Mouse (Mus musculus) MEL (cell line): ENCODE measurements around the gene Gm36864. TPM values are rescaled to one million over a fixed set of nuclear protein-coding genes. Genes with fewer than 3 reads are reported as not detected.
"Not testable (repeated sequence)": the region's sequence is repeated elsewhere in the genome, so short reads cannot be mapped to it uniquely, and the experiment has no call there.

Experiments
- DNase-seq: peaks from one replicate; pipeline ENCODE4 v3.0.0; 2011; ENCODE audit warnings: low read depth, low spot score
- H3K27ac ChIP-seq: 2 replicates; pipeline ENCODE4 v1.5.1; 2012; ENCODE audit warnings: low read depth, mild to moderate bottlenecking, control low read depth, low read length, moderate library complexity; ENCODE audit not compliant: control insufficient read depth
- H3K27me3 ChIP-seq, 2 experiments: fragments of 150-350 bp in 1 of 2; sonication (generic) in 1 of 2; 2 replicates each; pipeline ENCODE4 v1.6.1; 2012; ENCODE audit warnings: low read length in 2 of 2, mild to moderate bottlenecking in 2 of 2, improper control_type of control experiment in 1 of 2, moderate library complexity in 1 of 2; ENCODE audit not compliant: insufficient read depth in 2 of 2, control insufficient read depth in 1 of 2
- H3K36me3 ChIP-seq, 2 experiments: 2 replicates each; pipeline ENCODE4 v1.6.1; 2012 to 2014; ENCODE audit warnings: low read length in 2 of 2, improper control_type of control experiment in 1 of 2, inconsistent platforms in 1 of 2, mild to moderate bottlenecking in 1 of 2; ENCODE audit not compliant: insufficient read depth in 2 of 2, control insufficient read depth in 1 of 2
- H3K4me1 ChIP-seq, 2 experiments: fragments of 150-350 bp in 1 of 2; sonication (generic) in 1 of 2; 2 replicates each; pipeline ENCODE4 v1.6.1; 2012; ENCODE audit warnings: low read length in 2 of 2, improper control_type of control experiment in 1 of 2, mild to moderate bottlenecking in 1 of 2; ENCODE audit not compliant: insufficient read depth in 2 of 2, control insufficient read depth in 1 of 2
- H3K4me3 ChIP-seq, 2 experiments: fragments of 150-350 bp in 1 of 2; sonication (generic) in 1 of 2; 2 replicates each; pipeline ENCODE4 v1.5.1; 2012; ENCODE audit warnings: low read depth in 2 of 2, low read length in 2 of 2, mild to moderate bottlenecking in 2 of 2, moderate library complexity in 2 of 2, control low read depth in 1 of 2, improper control_type of control experiment in 1 of 2; ENCODE audit not compliant: control insufficient read depth in 1 of 2, insufficient read depth in 1 of 2
- H3K79me2 ChIP-seq: 2 replicates; pipeline ENCODE4 v1.6.1; 2012; ENCODE audit warnings: mild to moderate bottlenecking, low read length, moderate library complexity; ENCODE audit not compliant: control insufficient read depth, poor library complexity, insufficient read depth
- H3K9ac ChIP-seq: 2 replicates; pipeline ENCODE4 v1.6.1; 2012; ENCODE audit warnings: low read depth, mild to moderate bottlenecking, control low read depth, low read length, moderate library complexity; ENCODE audit not compliant: control insufficient read depth, poor library complexity, severe bottlenecking
- H3K9me3 ChIP-seq: fragments of 150-350 bp; sonication (generic); replicated peaks from 2 replicates; pipeline ENCODE4 v1.6.1; 2012; ENCODE audit warnings: mild to moderate bottlenecking, low read length, improper control_type of control experiment, moderate library complexity; ENCODE audit not compliant: insufficient read depth
- GABPA ChIP-seq: IDR thresholded peaks from 2 replicates; pipeline ENCODE4 v1.6.1; 2012; ENCODE audit warnings: low read depth, mild to moderate bottlenecking, inconsistent platforms, low read length, improper control_type of control experiment, moderate library complexity
- MAX ChIP-seq: IDR thresholded peaks from 2 replicates; pipeline ENCODE4 v1.6.1; 2011; ENCODE audit warnings: low read length, improper control_type of control experiment
- MEF2A ChIP-seq: IDR thresholded peaks from 2 replicates; pipeline ENCODE4 v1.6.1; 2014; ENCODE audit warnings: low read depth, mild to moderate bottlenecking, inconsistent platforms, low read length, improper control_type of control experiment; ENCODE audit not compliant: poor library complexity, insufficient replicate concordance, severe bottlenecking; ENCODE audit errors: extremely low read depth
- MYB ChIP-seq: IDR thresholded peaks from 2 replicates; pipeline ENCODE4 v1.6.1; 2011; ENCODE audit warnings: mild to moderate bottlenecking, low read depth, low read length, improper control_type of control experiment
- POLR2AphosphoS5 ChIP-seq: IDR thresholded peaks from 2 replicates; pipeline ENCODE4 v1.6.1; 2012; ENCODE audit warnings: low read depth, borderline replicate concordance, mild to moderate bottlenecking, inconsistent platforms, low read length, moderate library complexity, mixed read lengths
- polyA plus RNA-seq, 2 experiments: library from polyadenylated mRNA; stranded (reverse) in 1 of 2; unstranded in 1 of 2; fragments of >175 nt in 1 of 2; fragments of >200 nt in 1 of 2; gene quantifications; 2 replicates each; pipeline versions ENCODE4 v1.2.1 to v1.2.4; 2012; ENCODE audit warnings: low replicate concordance in 2 of 2, low read depth in 1 of 2; ENCODE audit not compliant: insufficient read length in 2 of 2, insufficient read depth in 1 of 2, missing spikeins in 1 of 2
- total RNA-seq: library from RNA; depleted of rRNA; stranded (reverse); fragments of 300-350 nt; gene quantifications from 2 replicates; pipeline ENCODE4 v1.2.3, GENCODE M21; 2012; rRNA removed

Gene Gm36864
- total RNA-seq (not detected in 2 replicates), polyA plus RNA-seq (under 1 TPM in 1 of 2 experiments, not detected in 1; 0.08 TPM)

DNA sequence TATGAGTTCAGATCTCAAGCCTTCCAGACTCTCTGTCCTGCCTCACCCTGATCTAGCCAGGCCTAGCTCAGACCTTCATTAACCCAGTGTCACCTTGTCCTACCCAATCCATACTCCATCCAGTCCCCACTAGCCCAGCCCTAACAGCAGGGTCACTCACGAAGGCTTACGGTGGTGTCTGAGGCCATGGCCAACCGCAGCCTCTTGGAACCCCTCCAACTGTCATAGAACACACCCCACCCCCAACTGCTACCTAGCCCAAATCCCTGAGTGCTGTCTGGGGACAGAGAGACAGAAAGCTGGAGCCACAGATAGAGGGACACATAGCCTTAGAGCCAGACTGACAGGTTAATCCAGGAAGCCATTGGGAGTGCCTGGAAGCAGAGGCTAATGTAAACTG is at the start of gene Gm36864:
Gene Gm36864 (plus strand): TSS at position 269 of the 400 bp plus-strand sequence.
- H3K4me3 ChIP-seq: no peak within 1 kb of the TSS

DNA sequence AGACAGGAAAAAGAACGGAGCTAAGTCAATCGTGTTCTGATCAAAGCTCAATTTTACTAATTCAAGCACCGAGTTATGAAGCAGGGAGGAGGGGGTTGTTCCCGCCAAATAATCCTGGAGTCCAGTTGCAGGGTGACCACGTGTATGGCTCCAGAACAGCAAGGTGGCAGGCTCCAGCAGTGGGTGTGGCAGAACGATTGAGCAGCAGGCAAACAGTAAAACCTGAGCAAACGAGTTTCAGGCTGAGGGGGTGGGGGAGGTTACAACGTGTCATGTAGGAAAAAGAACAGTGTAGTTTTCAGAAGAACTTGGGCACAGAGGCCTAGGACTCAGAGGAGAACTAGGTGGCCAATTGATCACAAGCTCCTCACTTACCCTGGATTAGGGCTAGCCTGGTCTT is 49.5 kb upstream of the Gm36864 start:
- not testable (repeated sequence) for H3K4me1 ChIP-seq, H3K36me3 ChIP-seq, H3K27me3 ChIP-seq, H3K79me2 ChIP-seq, DNase-seq, H3K9ac ChIP-seq, H3K9me3 ChIP-seq, H3K4me3 ChIP-seq, H3K27ac ChIP-seq

More for the DNA sequence above, at the start of gene Gm36864:
- Histone ChIP-seq H3K9ac (no peak within 1 kb of the TSS), H3K9me3 (no peaks in the 10 kb centered on the region), H3K4me1 (peaks cover 10 to 23% of the 10 kb centered on the region in 2 experiments), H3K36me3 (peaks cover 0 to 10% of the 10 kb centered on the region in 2 experiments; a peak in 2 of 4 replicates), H3K27me3 (no peaks in the 10 kb centered on the region), H3K79me2 (no peaks in the 10 kb centered on the region), H3K27ac (no peak within 1 kb of the TSS)
- DNase-seq: no peak
- TF ChIP-seq MYB: no peak
- no peak for TF ChIP-seq MAX
- no peak for TF ChIP-seq POLR2AphosphoS5
- no peak for TF ChIP-seq GABPA
- no peak for TF ChIP-seq MEF2A

DNA sequence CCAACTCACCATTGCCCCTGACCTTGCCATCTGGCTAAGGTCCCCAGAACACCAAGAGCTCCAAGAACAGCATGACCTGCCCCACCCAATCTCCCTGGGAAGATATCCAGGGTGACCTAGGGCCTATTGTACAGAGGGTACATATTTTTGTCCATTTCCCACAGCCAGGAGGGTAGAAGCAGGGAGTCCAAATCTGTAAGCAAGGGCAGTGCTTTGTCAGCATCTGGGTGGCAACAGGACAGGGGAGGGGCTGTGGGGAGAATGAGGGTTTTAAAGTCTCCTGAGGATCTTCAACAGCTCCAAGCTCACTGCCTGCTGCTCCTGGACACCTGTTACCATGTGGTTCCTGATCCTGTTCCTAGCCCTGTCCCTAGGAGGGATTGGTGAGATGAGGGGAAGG is 48.0 kb upstream of the Gm36864 start, which contains the start of gene Klk1b24:
Gene Klk1b24 (plus strand): TSS at position 301 of the 400 bp plus-strand sequence.
- not testable (repeated sequence) for H3K9ac ChIP-seq, H3K36me3 ChIP-seq, H3K4me3 ChIP-seq, H3K27ac ChIP-seq, DNase-seq, H3K27me3 ChIP-seq, H3K9me3 ChIP-seq, H3K79me2 ChIP-seq, H3K4me1 ChIP-seq

DNA sequence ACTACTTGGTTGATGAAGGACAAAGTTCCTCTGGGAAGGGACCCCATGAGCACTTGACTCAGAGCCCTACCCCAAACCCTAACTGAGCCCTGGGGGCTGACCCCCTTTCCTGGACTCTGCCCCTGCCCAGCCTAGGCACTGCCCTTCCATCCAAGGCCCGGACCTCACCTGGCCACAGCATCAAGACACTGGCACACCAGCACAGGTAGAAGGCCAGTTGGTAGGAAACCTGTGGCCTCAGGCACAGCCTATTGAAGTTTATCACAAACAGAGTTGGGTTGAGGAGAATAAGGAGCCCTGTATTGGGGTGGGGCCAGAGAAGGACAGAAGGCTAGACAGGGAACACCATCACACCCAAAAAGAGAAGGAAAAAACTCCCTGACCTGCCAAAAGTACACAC is 42.5 kb upstream of the Gm36864 start:
- H3K9ac ChIP-seq, H3K27ac ChIP-seq, H3K79me2 ChIP-seq, H3K4me3 ChIP-seq, H3K36me3 ChIP-seq, DNase-seq, H3K4me1 ChIP-seq, H3K27me3 ChIP-seq, H3K9me3 ChIP-seq: not testable (repeated sequence)
